Mouse (Mus musculus): Measurements from ENCODE around the gene Cep41.

DNA sequence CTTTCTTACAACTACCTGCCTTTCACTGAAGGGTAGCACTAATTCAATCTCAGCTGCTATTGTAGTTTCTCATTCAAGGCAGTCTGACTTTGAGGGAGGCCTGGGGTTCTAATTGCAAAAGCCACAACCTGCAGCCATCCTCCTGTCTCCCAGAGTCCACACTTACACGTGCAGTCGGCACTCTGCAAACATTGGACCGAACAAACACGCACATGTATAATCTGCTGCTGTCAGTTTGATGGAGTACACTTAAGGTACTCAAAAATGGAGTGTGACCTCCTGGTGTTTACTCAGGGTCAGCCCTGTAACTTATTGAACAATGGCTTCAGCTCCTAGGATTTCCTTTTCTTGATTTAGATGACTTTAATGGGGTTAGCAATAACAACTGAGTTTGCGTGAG lies 14.0 kb downstream of the Cep41 start:
- TF ChIP-seq CTCF (IDR thresholded peaks at IDR 0.05; ENCODE audit: insufficient read depth, low read length) (no peak), POLR2A (IDR thresholded peaks at IDR 0.05; ENCODE audit: borderline replicate concordance, extremely low read depth, low read depth, low read length) (no peak)

Measured in lung, adult 2 months (tissue).